Mouse (Mus musculus) intestine, embryonic 14.5 days (tissue): ENCODE data around the gene Opn5. TPM values are rescaled to one million over a fixed set of nuclear protein-coding genes. Genes with fewer than 3 reads are reported as not detected.

ENCODE experiments used
- ATAC-seq: fragments of 200-750 bp; cut with Nextera tagmentation; replicated peaks from 2 replicates; pipeline ENCODE4 v1.8.0; 2017; ENCODE audit warnings: low read depth, moderate number of reproducible peaks, moderate TSS enrichment, moderate library complexity; ENCODE audit not compliant: low FRiP score, low TSS enrichment
- DNase-seq: peaks from one replicate; pipeline ENCODE4 v3.0.0-alpha.2; 2018; ENCODE audit warnings: low spot score
- H3K27ac ChIP-seq: fragments of 300-500 bp; sonication (generic); 2 replicates; pipeline ENCODE4 v1.5.1; 2014; ENCODE audit warnings: low read depth, mild to moderate bottlenecking, control low read depth
- H3K27me3 ChIP-seq: fragments of 300-500 bp; sonication (generic); replicated peaks from 2 replicates; pipeline ENCODE4 v1.6.1; 2014; ENCODE audit warnings: low read length, control low read depth; ENCODE audit not compliant: control insufficient read depth, insufficient read depth
- H3K36me3 ChIP-seq: fragments of 300-500 bp; sonication (generic); 2 replicates; pipeline ENCODE4 v1.6.1; 2014; ENCODE audit warnings: low read length, control low read depth; ENCODE audit not compliant: control insufficient read depth, insufficient read depth
- H3K4me1 ChIP-seq: fragments of 300-500 bp; sonication (generic); replicated peaks from 2 replicates; pipeline ENCODE4 v1.6.1; 2014; ENCODE audit warnings: low read length, control low read depth, mixed read lengths; ENCODE audit not compliant: control insufficient read depth, insufficient read depth
- H3K4me2 ChIP-seq: fragments of 300-500 bp; sonication (generic); 2 replicates; pipeline ENCODE4 v1.6.1; 2014; ENCODE audit warnings: low read length
- H3K4me3 ChIP-seq: fragments of 300-500 bp; sonication (generic); 2 replicates; pipeline ENCODE4 v1.5.1; 2014; ENCODE audit warnings: low read depth, low read length, control low read depth, mixed read lengths
- H3K9ac ChIP-seq: fragments of 300-500 bp; sonication (generic); 2 replicates; pipeline ENCODE4 v1.6.1; 2014; ENCODE audit warnings: mild to moderate bottlenecking, low read length
- H3K9me3 ChIP-seq: fragments of 300-500 bp; sonication (generic); 2 replicates; pipeline ENCODE4 v1.6.1; 2016; ENCODE audit warnings: low read length, control low read depth; ENCODE audit not compliant: control insufficient read depth
- WGBS: fragments of 180-500 bp; shearing (Covaris S2); extraction: QIAGEN DNeasy Blood & Tissue Kit; methylation state at CpG from one replicate; pipeline ENCODE4 v1.1.7; 2014; 5-methylcytosine and 5-hydroxymethylcytosine counted together
- polyA plus RNA-seq: library from polyadenylated mRNA; unstranded; fragments of >200 nt; fragmentation: Nextera tagmentation; extraction: Ambion mirVana; gene quantifications from 2 replicates; pipeline ENCODE4 v1.2.1, GENCODE M21; 2014

The Opn5 gene
- not detected in 2 replicates for polyA plus RNA-seq

GRCm38 (mm10) chr17:42611295-42611694, at the start of gene Opn5:
Gene Opn5, minus strand, starts transcription at chr17:42611395.
- no peaks in the 10 kb centered on the region for H3K9me3 ChIP-seq
- 74% methylated on average over 8 of the region's 8 CpGs for WGBS
- no peak within 1 kb of the TSS for H3K4me2 ChIP-seq
- H3K27me3 ChIP-seq = no peaks in the 10 kb centered on the region
- no peak within 1 kb of the TSS for H3K27ac ChIP-seq
- no peaks in the 10 kb centered on the region for H3K36me3 ChIP-seq
- no peaks in the 10 kb centered on the region for H3K4me1 ChIP-seq
- H3K9ac ChIP-seq = no peak within 1 kb of the TSS
- no peak for DNase-seq
- H3K4me3 ChIP-seq = no peak within 1 kb of the TSS
- no peak for ATAC-seq

GRCm38 (mm10) chr17:42658634-42659422, 47.6 kb upstream of the Opn5 start:
- ATAC-seq (0 out of 2 replicates have a peak, but pooled peaks have one; percentile 62), DNase-seq (peak; percentile 74)
- Histone ChIP-seq H3K27ac (no peak overlapping the region), H3K9me3 (no peaks in the 10 kb centered on the region), H3K27me3 (no peaks in the 10 kb centered on the region), H3K4me2 (no peak overlapping the region), H3K4me1 (no peaks in the 10 kb centered on the region), H3K4me3 (no peak overlapping the region), H3K36me3 (no peaks in the 10 kb centered on the region), H3K9ac (no peak overlapping the region)
- 23% methylated on average over 14 of the region's 14 CpGs for WGBS

- no peak overlapping the region for H3K4me2 ChIP-seq
- no peaks in the 10 kb centered on the region for H3K4me1 ChIP-seq
- no peaks in the 10 kb centered on the region for H3K9me3 ChIP-seq
- WGBS = 83% methylated on average over 3 of the region's 3 CpGs
- no peaks in the 10 kb centered on the region for H3K36me3 ChIP-seq
- no peak overlapping the region for H3K27ac ChIP-seq
- H3K27me3 ChIP-seq = no peaks in the 10 kb centered on the region
- H3K4me3 ChIP-seq = no peak overlapping the region
- ATAC-seq (no peak), DNase-seq (no peak)
- no peak overlapping the region for H3K9ac ChIP-seq
These were observed 32.2 kb upstream of the Opn5 start for GRCm38 (mm10) chr17:42643416-42643815.

GRCm38 (mm10) chr17:42630206-42630605, 19.0 kb upstream of the Opn5 start:
- DNase-seq (no peak), ATAC-seq (no peak)
- Histone ChIP-seq H3K9me3 (no peaks in the 10 kb centered on the region), H3K4me1 (no peaks in the 10 kb centered on the region), H3K4me3 (no peak overlapping the region), H3K4me2 (no peak overlapping the region), H3K27me3 (no peaks in the 10 kb centered on the region), H3K36me3 (no peaks in the 10 kb centered on the region), H3K9ac (no peak overlapping the region), H3K27ac (no peak overlapping the region)
- 87% methylated on average over 2 of the region's 2 CpGs for WGBS

GRCm38 (mm10) chr17:42613043-42613737, 2.0 kb upstream of the Opn5 start:
- H3K9ac ChIP-seq = no peak overlapping the region
- WGBS = 34% methylated on average over 6 of the region's 6 CpGs
- H3K27ac ChIP-seq = no peak overlapping the region
- no peaks in the 10 kb centered on the region for H3K4me1 ChIP-seq
- no peaks in the 10 kb centered on the region for H3K36me3 ChIP-seq
- ATAC-seq (no peak), DNase-seq (peak; percentile 52)
- no peaks in the 10 kb centered on the region for H3K9me3 ChIP-seq
- no peak overlapping the region for H3K4me3 ChIP-seq
- no peaks in the 10 kb centered on the region for H3K27me3 ChIP-seq
- H3K4me2 ChIP-seq = no peak overlapping the region

- Histone ChIP-seq H3K4me3 (no peak overlapping the region), H3K9ac (no peak overlapping the region), H3K4me1 (no peaks in the 10 kb centered on the region), H3K27ac (no peak overlapping the region), H3K36me3 (no peaks in the 10 kb centered on the region), H3K9me3 (no peaks in the 10 kb centered on the region), H3K27me3 (no peaks in the 10 kb centered on the region), H3K4me2 (no peak overlapping the region)
- ATAC-seq (no peak), DNase-seq (no peak)
- WGBS = 52% methylated on average over 3 of the region's 3 CpGs
These were observed 2.9 kb downstream of the Opn5 start for GRCm38 (mm10) chr17:42608270-42608669.

- 26% methylated on average over 15 of the region's 15 CpGs for WGBS
- H3K4me2 ChIP-seq = no peak overlapping the region
- no peaks in the 10 kb centered on the region for H3K27me3 ChIP-seq
These were observed 8.1 kb downstream of the Opn5 start for GRCm38 (mm10) chr17:42602829-42603784.

GRCm38 (mm10) chr17:42586486-42586885, 24.7 kb downstream of the Opn5 start:
- no peak overlapping the region for H3K27ac ChIP-seq
- no peak overlapping the region for H3K9ac ChIP-seq
- H3K4me2 ChIP-seq = no peak overlapping the region
- DNase-seq = no peak
- no peaks in the 10 kb centered on the region for H3K27me3 ChIP-seq
- no peak for ATAC-seq
- 77% methylated on average over 1 of the region's 1 CpGs for WGBS
- H3K36me3 ChIP-seq = no peaks in the 10 kb centered on the region
- no peak overlapping the region for H3K4me3 ChIP-seq
- H3K4me1 ChIP-seq = no peaks in the 10 kb centered on the region
- H3K9me3 ChIP-seq = no peaks in the 10 kb centered on the region

More at GRCm38 (mm10) chr17:42602829-42603784, 8.1 kb downstream of the Opn5 start:
- Histone ChIP-seq H3K9me3 (no peaks in the 10 kb centered on the region), H3K4me1 (no peaks in the 10 kb centered on the region), H3K27ac (no peak overlapping the region), H3K4me3 (no peak overlapping the region), H3K9ac (no peak overlapping the region), H3K36me3 (no peaks in the 10 kb centered on the region)
- ATAC-seq = peak; percentile 89
- peak; percentile 92 for DNase-seq
